In the genomic region with DNA sequence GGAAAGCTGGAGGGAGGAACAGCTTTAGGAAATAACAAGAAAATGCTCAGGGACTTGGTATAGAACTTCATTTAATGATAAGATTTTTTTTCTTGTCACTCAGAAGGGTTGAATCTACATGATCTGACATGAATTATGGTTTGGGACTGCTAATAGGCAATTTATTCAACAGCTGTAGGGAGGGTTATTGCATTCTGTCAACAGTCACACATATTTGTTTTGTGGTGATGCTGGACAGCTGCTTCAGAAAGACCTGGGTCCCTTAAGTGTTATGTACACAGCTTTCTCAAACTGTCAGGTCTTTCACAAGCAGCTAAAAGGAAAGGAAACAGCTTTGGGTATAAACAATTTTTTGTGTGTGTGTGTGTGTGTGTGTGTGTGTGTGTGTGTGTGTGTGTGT, we compare ENCODE assay signal across 25 mouse cellular contexts.
A peak's percentile ranks its signal among the peaks of the same experiment; 100 is the strongest.
DNase-seq lines count a peak whose midpoint lies in the region; ATAC-seq lines count a peak whose summit lies in the region.
"Had no signal": no experiment of that assay in that cellular context is flagged by ENCODE, and none has a peak within 500 bp of the region (broad histone marks: within the 10 kb centered on the region; RNA-seq: fewer than 3 reads in every experiment).

No protein-coding gene starts in this region.

- peak; percentile 15 for DNase-seq in kidney, postnatal 10 days
- DNase-seq in kidney, postnatal 4 days: peak; percentile 6 to 10
- DNase-seq in kidney, adult 18-20 months: no peak
- peak; percentile 5 for DNase-seq in lung, postnatal 10 days
- DNase-seq in lung, postnatal 4 days: no peak
- DNase-seq: adrenal gland, adult 8-10 months; adrenal gland, postnatal 14 days; adrenal gland, postnatal 36 days; B cell, adult 2 months; cerebellum, adult 11-12 months; cerebellum, adult 2 months; cerebellum, adult 9-10 months; cerebellum, postnatal 10 days; cerebellum, postnatal 25 days had no signal

- H3K9me3 ChIP-seq in kidney, embryonic 15.5 days (replicated peaks): no peaks in the 10 kb centered on the region
- no peaks in the 10 kb centered on the region for H3K9me3 ChIP-seq in kidney, embryonic 16.5 days (ENCODE audit: low read length)
- no peaks in the 10 kb centered on the region for H3K9me3 ChIP-seq in kidney, embryonic 14.5 days (ENCODE audit: control insufficient read depth, low read length)
- H3K9me3 ChIP-seq: embryonic facial prominence, embryonic 10.5 days; embryonic facial prominence, embryonic 12.5 days; forebrain, embryonic 13.5 days; G1E had no signal

- H3K4me3 ChIP-seq in kidney, embryonic 15.5 days (replicated peaks): no peak overlapping the region
- H3K4me3 ChIP-seq in kidney, embryonic 16.5 days (ENCODE audit: low read length): no peak overlapping the region
- no peak overlapping the region for H3K4me3 ChIP-seq in kidney, embryonic 14.5 days (ENCODE audit: low read length)
- H3K4me3 ChIP-seq: embryonic facial prominence, embryonic 10.5 days; embryonic facial prominence, embryonic 12.5 days; forebrain, embryonic 13.5 days had no signal

- ATAC-seq in kidney, embryonic 15.5 days (replicated peaks; ENCODE audit: low FRiP score): peak; percentile 56; the same call in 1 of the 2 replicates
- ATAC-seq in kidney, embryonic 16.5 days (ENCODE audit: low FRiP score, low TSS enrichment): no peak
- no peak; the same call in 1 of the 2 replicates for ATAC-seq in kidney, embryonic 14.5 days (ENCODE audit: low FRiP score, low TSS enrichment)
- ATAC-seq: activated CD4-positive, CD25-positive, alpha-beta regulatory T cell, adult 4 months; CD4-positive, CD25-positive, alpha-beta regulatory T cell, adult 4 months; forebrain, embryonic 13.5 days; Patski had no signal

- H3K4me1 ChIP-seq in kidney, embryonic 15.5 days: no peaks in the 10 kb centered on the region
- H3K4me1 ChIP-seq in kidney, embryonic 16.5 days (ENCODE audit: insufficient read depth, low read length): no peaks in the 10 kb centered on the region
- H3K4me1 ChIP-seq in kidney, embryonic 14.5 days (ENCODE audit: control insufficient read depth, insufficient read depth, low read length): no peaks in the 10 kb centered on the region
- H3K4me1 ChIP-seq: embryonic facial prominence, embryonic 10.5 days; embryonic facial prominence, embryonic 12.5 days; forebrain, embryonic 13.5 days had no signal

- H3K27ac ChIP-seq in kidney, embryonic 15.5 days: no peak overlapping the region
- H3K27ac ChIP-seq in kidney, embryonic 16.5 days (ENCODE audit: low read length): no peak overlapping the region
- no peak overlapping the region for H3K27ac ChIP-seq in kidney, embryonic 14.5 days (ENCODE audit: low read depth, low read length)
- H3K27ac ChIP-seq: embryonic facial prominence, embryonic 10.5 days; embryonic facial prominence, embryonic 12.5 days; forebrain, embryonic 13.5 days had no signal

- no peak overlapping the region for H3K4me2 ChIP-seq in kidney, embryonic 15.5 days
- no peak overlapping the region for H3K4me2 ChIP-seq in kidney, embryonic 16.5 days (replicated peaks; ENCODE audit: low read depth, low read length)
- no peak overlapping the region for H3K4me2 ChIP-seq in kidney, embryonic 14.5 days (replicated peaks; ENCODE audit: low read depth, low read length)
- H3K4me2 ChIP-seq: embryonic facial prominence, embryonic 12.5 days; forebrain, embryonic 13.5 days had no signal

- no peaks in the 10 kb centered on the region for H3K36me3 ChIP-seq in kidney, embryonic 15.5 days
- no peaks in the 10 kb centered on the region for H3K36me3 ChIP-seq in kidney, embryonic 16.5 days (ENCODE audit: insufficient read depth, low read length)
- no peaks in the 10 kb centered on the region for H3K36me3 ChIP-seq in kidney, embryonic 14.5 days (ENCODE audit: control insufficient read depth, insufficient read depth, low read length)
- H3K36me3 ChIP-seq: embryonic facial prominence, embryonic 10.5 days; embryonic facial prominence, embryonic 12.5 days; G1E had no signal

- H3K9ac ChIP-seq in kidney, embryonic 15.5 days: no peak overlapping the region
- H3K9ac ChIP-seq in kidney, embryonic 16.5 days (replicated peaks; ENCODE audit: low read length): no peak overlapping the region
- no peak overlapping the region for H3K9ac ChIP-seq in kidney, embryonic 14.5 days (ENCODE audit: low read depth, low read length)
- H3K9ac ChIP-seq: embryonic facial prominence, embryonic 12.5 days; forebrain, embryonic 13.5 days had no signal

- H3K27me3 ChIP-seq in kidney, embryonic 15.5 days: peaks cover 4% of the 10 kb centered on the region; the same call in 1 of the 2 replicates
- H3K27me3 ChIP-seq in kidney, embryonic 16.5 days (ENCODE audit: insufficient read depth, low read length): no peaks in the 10 kb centered on the region
- H3K27me3 ChIP-seq in kidney, embryonic 14.5 days (ENCODE audit: control insufficient read depth, insufficient read depth, low read length): no peaks in the 10 kb centered on the region
- H3K27me3 ChIP-seq: CH12.LX; embryonic facial prominence, embryonic 12.5 days; forebrain, embryonic 13.5 days had no signal

Comparison
In these comparisons a context has a peak if more than half of its experiments do, and no peak if none do; other contexts are left out.
1. DNase-seq: peak in kidney, postnatal 10 days (single experiment), kidney, postnatal 4 days (2 of 2) and lung, postnatal 10 days (single experiment); none in kidney, adult 18-20 months (single experiment) and lung, postnatal 4 days (0 of 2).